Mouse (Mus musculus) fat pad, adult 2 months (tissue): ENCODE measurements around the gene Kcp.
A peak's percentile ranks its signal among the peaks of the same experiment; 100 is the strongest.

ENCODE experiments used
- DNase-seq: peaks from one replicate; pipeline ENCODE4 v3.0.0-alpha.2; 2011; ENCODE audit warnings: low read depth, low spot score; ENCODE audit errors: extremely low read depth

The Kcp gene

GRCm38 (mm10) chr6:29507447-29508309 lies at the start of gene Kcp:
TSS of gene Kcp (minus strand) at chr6:29507952.
- DNase-seq = no peak

- DNase-seq = no peak
Observed at GRCm38 (mm10) chr6:29557112-29557511, 49.4 kb upstream of the Kcp start.

- DNase-seq = peak; percentile 59
Observed at GRCm38 (mm10) chr6:29552526-29552925, 44.8 kb upstream of the Kcp start.

- peak; percentile 85 for DNase-seq
Observed at GRCm38 (mm10) chr6:29548086-29548485, 40.3 kb upstream of the Kcp start.

GRCm38 (mm10) chr6:29547582-29547981 lies 39.8 kb upstream of the Kcp start:
- DNase-seq = peak; percentile 73

GRCm38 (mm10) chr6:29545611-29546010 lies 37.9 kb upstream of the Kcp start:
- no peak for DNase-seq

- DNase-seq = no peak
Observed at GRCm38 (mm10) chr6:29540956-29541355, 33.2 kb upstream of the Kcp start.

- no peak for DNase-seq
Observed at GRCm38 (mm10) chr6:29540223-29540622, 32.5 kb upstream of the Kcp start.

GRCm38 (mm10) chr6:29539502-29539901 lies 31.8 kb upstream of the Kcp start:
- no peak for DNase-seq

- DNase-seq = no peak
Observed at GRCm38 (mm10) chr6:29537221-29537620, 29.5 kb upstream of the Kcp start.

- no peak for DNase-seq
Observed at GRCm38 (mm10) chr6:29536651-29537193, 29.0 kb upstream of the Kcp start.

- DNase-seq = no peak
Observed at GRCm38 (mm10) chr6:29535316-29535715, 27.6 kb upstream of the Kcp start.

- DNase-seq = no peak
Observed at GRCm38 (mm10) chr6:29530050-29530449, 22.3 kb upstream of the Kcp start.

- DNase-seq = no peak
Observed at GRCm38 (mm10) chr6:29529444-29529820, 21.7 kb upstream of the Kcp start.

- DNase-seq = no peak
Observed at GRCm38 (mm10) chr6:29528561-29529443, 21.1 kb upstream of the Kcp start.

- DNase-seq = no peak
Observed at GRCm38 (mm10) chr6:29528165-29528505, 20.4 kb upstream of the Kcp start.

- DNase-seq = no peak
Observed at GRCm38 (mm10) chr6:29527361-29528164, 19.8 kb upstream of the Kcp start.

GRCm38 (mm10) chr6:29526281-29527251 lies 18.8 kb upstream of the Kcp start, which contains the start of gene Irf5:
TSS of gene Irf5 (plus strand) at chr6:29526625.
- DNase-seq = no peak

GRCm38 (mm10) chr6:29525256-29525655 lies 17.5 kb upstream of the Kcp start:
- DNase-seq = no peak

- DNase-seq = no peak
Observed at GRCm38 (mm10) chr6:29524034-29524489, 16.3 kb upstream of the Kcp start.
